20 mouse cellular contexts compared by ENCODE assay signal in genomic region chr14:77377439-77377838, GRCm38 (mm10).
DNase-seq lines count a peak whose midpoint lies in the region; ATAC-seq and TF ChIP-seq lines count a peak whose summit lies in the region.
"Had no signal": no experiment of that assay in that cellular context is flagged by ENCODE, and none has a peak within 500 bp of the region (broad histone marks: within the 10 kb centered on the region; RNA-seq: fewer than 3 reads in every experiment).

No protein-coding gene starts in this region.

- no peaks in the 10 kb centered on the region for H3K9me3 ChIP-seq in hindbrain, embryonic 13.5 days
- no peaks in the 10 kb centered on the region for H3K9me3 ChIP-seq in midbrain, embryonic 12.5 days
- H3K9me3 ChIP-seq: heart, embryonic 15.5 days had no signal

- no peak for ATAC-seq in hindbrain, embryonic 13.5 days (ENCODE audit: low FRiP score)
- no peak for ATAC-seq in midbrain, embryonic 12.5 days (ENCODE audit: low FRiP score, low read depth)

- no peaks in the 10 kb centered on the region for H3K27me3 ChIP-seq in hindbrain, embryonic 13.5 days
- H3K27me3 ChIP-seq in midbrain, embryonic 12.5 days, result no peaks in the 10 kb centered on the region
- H3K27me3 ChIP-seq: CH12.LX; heart, embryonic 15.5 days had no signal

- H3K4me1 ChIP-seq in hindbrain, embryonic 13.5 days (replicated peaks), result peaks cover 49% of the 10 kb centered on the region
- peaks cover 40% of the 10 kb centered on the region for H3K4me1 ChIP-seq in midbrain, embryonic 12.5 days

- no peak for TF ChIP-seq CTCF in layer of hippocampus, adult 2 months (conservative IDR thresholded peaks at IDR 0.05)

- H3K4me2 ChIP-seq in hindbrain, embryonic 13.5 days, result peak overlapping the region; percentile 7
- H3K4me2 ChIP-seq in midbrain, embryonic 12.5 days (replicated peaks), result peak overlapping the region; percentile 30; the same call in 1 of the 2 replicates
- H3K4me2 ChIP-seq: heart, embryonic 15.5 days; liver, embryonic 11.5 days had no signal

- peak overlapping the region; percentile 34; the same call in 1 of the 2 replicates for H3K27ac ChIP-seq in layer of hippocampus, adult 2 months
- peak overlapping the region; percentile 59 for H3K27ac ChIP-seq in hindbrain, embryonic 13.5 days
- H3K27ac ChIP-seq in midbrain, embryonic 12.5 days (replicated peaks), result peak overlapping the region; percentile 67
- H3K27ac ChIP-seq: heart, embryonic 15.5 days; stomach, postnatal 0 days had no signal

- 44% methylated on average over 3 of the region's 3 CpGs for WGBS in hindbrain, embryonic 13.5 days
- 57% methylated on average over 3 of the region's 3 CpGs for WGBS in midbrain, embryonic 12.5 days

- DNase-seq in layer of hippocampus, adult 2 months (ENCODE audit: low spot score in 2 of 2), result no peak
- DNase-seq in layer of hippocampus, adult 18-20 months (ENCODE audit: low spot score in 2 of 2), result no peak
- DNase-seq in kidney, adult 9 months, result no peak
- DNase-seq in kidney, postnatal 36 days, result no peak
- DNase-seq in adrenal gland, postnatal 14 days, result no peak
- no peak for DNase-seq in urinary bladder, postnatal 10 days (ENCODE audit: low spot score)
- DNase-seq: adrenal gland, adult 8-10 months; cerebellum, adult 11-12 months; heart, adult 18-20 months; kidney, adult 18-20 months; left cerebral cortex, postnatal 4 days; lung, adult 2 months; lung, postnatal 4 days; thymus, postnatal 25 days had no signal

- peak overlapping the region; percentile 6; the same call in 1 of the 2 replicates for H3K4me3 ChIP-seq in layer of hippocampus, adult 2 months
- H3K4me3 ChIP-seq in hindbrain, embryonic 13.5 days, result no peak overlapping the region
- no peak overlapping the region for H3K4me3 ChIP-seq in midbrain, embryonic 12.5 days
- H3K4me3 ChIP-seq: heart, embryonic 15.5 days had no signal

- no peaks in the 10 kb centered on the region for H3K36me3 ChIP-seq in hindbrain, embryonic 13.5 days
- H3K36me3 ChIP-seq in midbrain, embryonic 12.5 days, result no peaks in the 10 kb centered on the region
- H3K36me3 ChIP-seq: heart, embryonic 15.5 days had no signal

- no peak overlapping the region for H3K9ac ChIP-seq in hindbrain, embryonic 13.5 days
- H3K9ac ChIP-seq in midbrain, embryonic 12.5 days (replicated peaks), result no peak overlapping the region
- H3K9ac ChIP-seq: heart, embryonic 15.5 days had no signal
